Mouse (Mus musculus): ENCODE data around the gene Ppp1r13l.

The Ppp1r13l gene

DNA sequence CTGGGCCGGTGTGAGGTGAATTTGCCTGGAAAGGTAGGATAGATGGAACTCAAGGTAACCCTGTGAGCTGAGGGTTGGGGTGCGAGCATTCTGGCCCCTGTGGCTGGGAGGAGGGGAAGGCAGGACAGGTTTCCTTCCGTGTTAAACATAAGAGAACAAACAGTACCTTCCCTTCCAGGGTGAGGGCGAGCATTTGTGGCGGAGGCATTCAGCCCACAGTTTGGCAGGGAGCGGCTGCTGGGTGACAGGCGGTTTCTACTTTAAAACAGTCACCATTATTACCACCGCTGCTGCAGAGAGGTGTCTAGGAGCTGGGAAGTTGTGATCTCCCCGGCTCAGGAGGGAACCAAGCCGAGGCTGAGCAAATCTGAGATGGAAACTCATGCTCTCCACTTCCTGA is 22.4 kb upstream of the Ppp1r13l start:
- in situ Hi-C loops (cut with MboI): no loop called here

DNA sequence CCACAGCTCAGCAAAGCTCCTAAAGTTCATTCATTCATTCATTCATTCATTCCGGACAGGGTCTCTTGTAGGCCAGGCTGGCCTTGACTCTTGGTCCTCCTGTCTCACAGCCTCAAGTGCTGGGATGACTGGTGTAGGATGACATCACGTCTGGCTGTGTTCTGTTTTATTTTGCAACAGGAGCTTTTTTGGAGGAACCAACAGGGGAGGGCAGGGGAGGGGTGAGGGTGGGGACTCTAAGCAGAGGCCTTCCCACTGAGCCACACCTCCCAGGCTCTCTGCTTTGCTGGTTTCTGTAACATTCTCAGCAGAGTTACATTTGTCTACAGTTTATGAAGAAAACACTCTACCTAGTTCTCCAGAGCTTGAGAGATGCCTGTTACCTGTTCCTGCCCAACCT is 21.5 kb upstream of the Ppp1r13l start:
- in situ Hi-C loops (cut with MboI): no loop called here

DNA sequence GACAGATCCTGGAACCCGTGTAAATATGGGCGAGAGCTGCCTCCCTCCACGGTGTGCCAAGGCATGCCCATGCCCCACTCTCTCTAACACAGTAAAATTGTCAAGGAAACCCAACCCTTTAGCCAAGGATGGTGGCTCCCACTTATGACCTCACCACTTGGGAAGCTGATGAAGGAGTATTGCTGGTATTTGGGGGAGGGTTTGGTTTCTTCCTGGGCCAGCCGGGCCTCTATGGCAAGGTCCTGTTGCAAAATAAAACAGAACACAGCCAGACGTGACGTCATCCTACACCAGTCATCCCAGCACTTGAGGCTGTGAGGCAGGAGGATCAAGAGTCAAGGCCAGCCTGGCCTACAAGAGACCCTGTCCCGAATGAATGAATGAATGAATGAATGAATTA is 21.0 kb upstream of the Ppp1r13l start:
- in situ Hi-C loops (cut with MboI): no loop called here

DNA sequence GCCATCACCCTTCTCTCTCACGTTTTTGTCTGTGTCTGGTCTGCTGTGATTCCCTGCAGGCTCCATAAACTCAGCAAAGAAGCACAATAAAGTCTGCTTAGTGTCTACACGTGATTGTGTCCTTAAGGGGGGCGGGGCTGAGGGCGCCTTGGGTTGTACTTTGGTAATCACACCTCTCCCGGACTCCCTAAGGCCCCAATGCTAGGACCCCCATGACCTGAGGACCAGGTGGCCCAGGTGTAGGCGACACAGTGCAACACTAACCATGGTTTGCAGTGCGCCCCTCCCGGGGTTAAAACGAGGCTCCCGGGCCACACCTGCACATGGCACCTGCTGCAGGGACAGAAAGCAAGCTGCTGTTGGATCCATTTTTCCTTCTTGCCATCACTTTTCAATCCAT is 18.3 kb upstream of the Ppp1r13l start:
- in situ Hi-C loops (cut with MboI): loop anchor here (5.0 kb wide), 1 partner anchor 34 kb away; no protein-coding TSS in a partner anchor

DNA sequence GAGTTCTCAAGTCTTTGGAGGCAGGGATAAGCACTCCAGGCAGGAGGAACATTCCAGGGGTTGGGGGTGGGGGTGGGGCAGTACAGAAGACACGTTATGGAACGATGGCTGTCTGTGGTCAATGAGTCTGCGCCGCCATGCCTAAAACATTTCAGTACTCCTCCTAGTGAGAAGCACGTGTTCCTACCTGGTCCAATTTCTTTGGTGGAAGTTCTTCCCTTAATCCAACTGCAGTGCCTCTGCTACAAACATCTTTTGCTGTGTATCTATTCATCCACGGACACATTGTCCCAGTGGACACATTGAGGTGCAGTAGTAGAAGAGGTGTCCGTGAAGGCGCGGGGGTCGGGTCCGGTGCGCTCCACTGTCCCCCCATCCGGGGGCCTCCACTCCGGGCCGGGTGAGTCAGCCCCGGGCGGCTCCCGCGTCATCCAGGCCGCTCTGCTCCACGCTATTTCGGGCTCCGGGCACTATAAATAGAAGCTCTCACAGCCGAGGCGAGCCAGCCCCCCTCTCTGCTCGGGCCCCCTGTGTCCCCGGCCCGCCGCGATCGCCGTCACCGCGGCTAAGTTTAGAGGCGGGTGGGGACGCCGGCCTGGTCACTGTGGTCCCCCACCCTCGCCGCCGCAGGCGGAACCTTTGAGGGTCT is 17.7 kb upstream of the Ppp1r13l start:
- in situ Hi-C loops (cut with MboI): loop anchor here (5.0 kb wide), 1 partner anchor 35 kb away; no protein-coding TSS in a partner anchor

DNA sequence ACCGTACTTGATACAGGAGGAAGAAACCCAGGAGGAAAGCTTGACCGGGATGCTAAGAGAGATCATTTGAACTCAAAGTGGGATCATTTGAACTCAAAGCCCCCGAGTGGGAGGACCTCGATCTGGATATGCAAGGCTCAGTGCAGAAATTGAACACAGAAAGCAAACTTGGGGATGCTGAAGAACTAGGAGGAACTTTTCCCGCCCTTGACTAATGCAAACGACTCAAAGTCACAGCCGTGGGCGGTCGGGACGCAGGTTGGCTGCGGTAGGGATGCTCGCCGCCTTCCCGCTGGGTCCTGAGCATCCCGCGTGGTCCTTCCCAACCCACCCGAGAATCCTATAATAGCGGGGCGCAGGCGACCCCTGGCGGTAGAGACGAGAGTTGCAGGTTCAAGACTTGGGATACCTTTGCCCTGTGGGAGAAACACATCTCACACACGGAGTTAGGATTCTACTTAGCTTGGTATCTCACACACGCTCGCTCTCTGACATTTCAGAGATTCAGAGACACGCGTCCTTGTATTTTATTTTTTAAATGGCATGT is 17.0 kb upstream of the Ppp1r13l start:
- in situ Hi-C loops (cut with MboI): loop anchor here (5.0 kb wide), 1 partner anchor 35 kb away; no protein-coding TSS in a partner anchor

DNA sequence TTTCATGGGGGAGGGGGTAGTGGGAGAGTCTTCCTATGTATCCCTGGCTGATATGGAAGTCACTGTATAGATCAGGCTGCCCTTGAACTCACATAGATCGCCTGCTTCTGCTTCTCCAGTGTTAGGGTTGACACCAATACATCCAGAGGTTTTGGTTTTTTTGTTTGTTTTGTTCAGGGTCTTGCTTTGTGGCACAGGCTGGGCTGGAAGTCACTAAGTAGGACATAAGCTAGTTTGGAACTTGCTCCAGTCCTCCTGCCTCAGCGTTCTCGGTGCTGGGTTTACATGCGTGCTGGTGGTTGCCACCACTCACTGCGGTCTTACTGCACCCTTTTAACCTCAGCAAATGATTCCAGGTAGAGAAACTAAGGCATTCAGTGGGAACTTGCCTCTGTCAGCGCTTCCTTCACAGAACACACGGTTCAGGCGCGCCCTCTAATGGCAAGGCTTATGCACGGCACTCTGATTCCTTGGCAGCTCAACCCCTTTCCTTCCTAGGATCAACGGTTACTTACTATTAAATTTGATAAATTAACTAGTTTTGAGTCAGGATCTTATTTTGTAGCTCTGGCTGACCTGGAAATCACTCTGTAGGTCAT is 16.2 kb upstream of the Ppp1r13l start:
- in situ Hi-C loops (cut with MboI): loop anchor here (5.0 kb wide), 1 partner anchor 36 kb away; no protein-coding TSS in a partner anchor

DNA sequence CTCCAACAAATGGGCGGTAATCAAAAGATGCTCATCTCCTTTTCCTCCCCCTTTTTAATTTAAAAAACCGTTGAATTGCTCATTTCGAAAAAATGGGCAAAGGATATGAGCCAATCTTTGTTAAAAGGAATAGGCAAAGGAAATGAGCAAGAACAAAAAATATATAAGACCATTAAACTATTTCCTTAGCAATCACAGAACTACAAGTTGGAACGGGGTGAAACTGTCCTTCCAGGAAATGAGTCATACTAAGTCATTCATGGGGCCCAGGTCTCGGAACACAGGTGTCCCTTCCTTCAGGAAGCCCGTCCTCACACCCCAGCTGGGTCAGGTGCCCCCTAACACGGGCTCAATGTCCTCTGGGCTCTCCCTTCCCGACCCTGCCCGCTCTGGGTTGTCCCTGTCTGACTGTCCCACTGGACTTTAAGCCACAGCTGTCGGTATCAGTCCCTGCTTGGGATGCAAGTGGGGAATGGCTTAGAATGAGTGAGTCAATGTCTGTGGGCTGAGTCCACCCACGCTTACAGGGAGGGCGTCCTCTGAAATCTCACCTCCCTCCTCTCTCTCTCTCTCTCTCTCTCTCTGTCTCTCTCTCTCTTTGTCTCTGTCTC is 15.2 kb upstream of the Ppp1r13l start, which contains the start of gene Ercc1:
Gene Ercc1 (plus strand): TSS at position 542 of the 611 bp plus-strand sequence.
- in situ Hi-C loops (cut with MboI): loop anchor here (5.0 kb wide), 1 partner anchor 37 kb away; no protein-coding TSS in a partner anchor

DNA sequence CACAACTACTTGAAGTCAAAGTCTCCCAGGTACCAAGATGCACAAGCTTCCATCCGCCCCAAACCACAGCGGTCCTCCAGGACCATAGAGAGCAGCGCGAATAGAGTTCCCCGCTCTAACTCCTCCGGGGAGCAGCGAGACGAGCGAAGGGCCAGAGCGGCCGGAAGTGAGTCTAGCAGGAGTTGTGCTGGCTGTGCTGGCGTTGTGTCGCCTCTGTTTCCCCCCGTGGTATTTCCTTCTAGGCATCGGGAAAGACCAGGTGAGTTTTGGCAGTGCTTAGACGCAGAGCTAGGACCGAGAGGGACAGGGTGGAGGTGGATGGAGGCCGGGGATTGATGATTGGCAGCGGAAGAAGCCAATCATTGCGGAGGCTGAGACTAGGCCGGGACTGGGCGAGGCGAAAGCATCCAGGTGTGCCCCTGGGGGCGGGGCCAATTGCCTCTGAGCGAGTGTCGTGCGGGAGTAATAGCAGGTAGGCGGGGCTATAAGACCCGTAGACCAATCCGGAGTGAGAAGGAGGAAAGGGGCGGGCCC is 14.5 kb upstream of the Ppp1r13l start:
- in situ Hi-C loops (cut with MboI): loop anchor here (5.0 kb wide), 1 partner anchor 38 kb away; no protein-coding TSS in a partner anchor

DNA sequence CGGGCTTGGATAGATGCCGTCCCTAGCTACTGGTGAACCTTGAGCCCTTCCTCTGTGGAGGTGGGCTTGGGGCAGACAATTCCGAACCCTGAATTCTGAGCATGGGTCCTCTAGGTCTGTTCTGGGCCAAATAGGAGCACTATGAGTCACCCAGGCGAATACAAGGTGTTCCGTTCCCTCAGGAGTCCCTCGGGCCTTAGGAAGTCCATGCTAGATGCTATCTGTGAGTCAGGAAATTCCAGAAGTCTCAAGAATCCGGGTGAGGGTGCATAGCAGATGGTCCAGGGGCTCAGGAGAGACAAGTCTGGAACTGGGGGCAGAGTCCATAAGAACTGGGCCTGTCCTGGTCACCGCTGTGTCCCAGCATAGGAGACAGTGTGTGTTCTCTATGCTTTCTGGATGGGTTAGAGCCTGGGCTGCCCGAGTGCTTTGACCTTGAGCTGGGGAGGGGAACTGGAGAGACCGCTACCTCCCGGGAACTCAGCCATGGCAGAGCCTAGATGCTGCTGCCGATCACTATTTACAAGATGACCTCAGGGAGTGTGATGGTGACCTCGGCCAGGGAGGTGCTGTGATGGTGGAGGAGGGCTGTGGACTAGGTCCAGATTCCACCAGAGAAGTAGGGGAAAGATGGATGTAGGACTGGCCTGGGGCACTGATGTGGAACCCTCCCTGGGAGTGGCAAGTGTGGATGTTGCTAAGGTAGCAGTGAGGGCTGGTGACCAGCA is 10.2 kb upstream of the Ppp1r13l start:
- in situ Hi-C loops (cut with MboI): no loop called here

DNA sequence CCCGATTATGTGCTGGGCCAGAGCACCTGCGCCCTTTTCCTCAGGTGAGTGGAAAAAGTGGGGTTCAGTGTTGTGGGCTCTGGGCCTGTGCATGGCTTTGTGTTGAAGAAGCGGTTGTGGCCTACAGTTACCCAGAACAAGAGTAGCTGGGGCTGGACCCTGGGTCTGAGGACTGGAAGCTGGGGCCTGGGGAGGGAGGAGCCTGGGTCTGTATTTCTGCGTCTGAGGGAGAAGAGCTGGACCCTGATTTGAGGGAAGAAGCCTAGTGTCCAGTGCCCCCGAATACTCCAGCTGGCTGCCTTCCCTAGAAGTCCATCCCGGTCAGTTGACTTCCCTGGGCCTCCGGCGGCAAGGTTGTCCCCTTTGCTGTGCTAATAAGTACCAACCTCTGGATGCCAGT is 9.3 kb upstream of the Ppp1r13l start:
- in situ Hi-C loops (cut with MboI): no loop called here

DNA sequence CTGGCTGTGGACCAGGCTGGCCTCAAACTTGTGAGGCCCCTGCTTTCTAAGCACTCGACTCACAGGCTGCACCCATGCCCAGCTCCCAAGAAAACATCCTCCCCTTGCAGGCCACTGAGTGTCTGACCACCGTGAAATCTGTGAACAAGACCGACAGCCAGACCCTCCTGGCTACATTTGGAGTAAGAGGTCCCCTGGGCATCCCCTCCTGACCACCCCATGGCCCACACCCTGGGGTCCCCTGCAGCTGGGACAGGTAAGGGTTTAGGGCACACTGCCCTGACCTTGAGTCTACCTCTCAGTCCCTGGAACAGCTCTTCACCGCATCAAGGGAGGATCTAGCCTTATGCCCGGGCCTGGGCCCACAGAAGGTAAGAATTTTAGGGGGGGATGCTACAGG is 4.6 kb upstream of the Ppp1r13l start:
- in situ Hi-C loops (cut with MboI): no loop called here

DNA sequence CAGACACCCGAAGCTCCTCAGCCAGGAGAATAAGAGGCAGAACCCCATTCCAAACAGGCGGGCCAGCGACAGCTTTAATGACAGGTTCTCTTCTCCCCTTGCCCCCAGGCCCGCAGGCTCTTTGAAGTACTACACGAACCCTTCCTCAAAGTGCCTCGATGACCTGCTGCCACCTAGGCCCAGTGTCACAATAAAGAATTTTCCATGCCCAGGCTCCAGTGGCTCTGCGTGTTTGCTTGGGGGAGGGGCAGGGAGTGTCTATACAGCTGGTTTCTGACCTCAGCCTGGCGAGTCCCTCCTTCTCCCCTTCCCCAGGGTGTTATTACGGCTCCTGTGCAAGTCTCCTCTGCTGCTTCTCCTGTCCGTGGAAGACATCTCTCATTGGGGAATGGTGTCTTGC is 3.2 kb upstream of the Ppp1r13l start:
- in situ Hi-C loops (cut with MboI): no loop called here

DNA sequence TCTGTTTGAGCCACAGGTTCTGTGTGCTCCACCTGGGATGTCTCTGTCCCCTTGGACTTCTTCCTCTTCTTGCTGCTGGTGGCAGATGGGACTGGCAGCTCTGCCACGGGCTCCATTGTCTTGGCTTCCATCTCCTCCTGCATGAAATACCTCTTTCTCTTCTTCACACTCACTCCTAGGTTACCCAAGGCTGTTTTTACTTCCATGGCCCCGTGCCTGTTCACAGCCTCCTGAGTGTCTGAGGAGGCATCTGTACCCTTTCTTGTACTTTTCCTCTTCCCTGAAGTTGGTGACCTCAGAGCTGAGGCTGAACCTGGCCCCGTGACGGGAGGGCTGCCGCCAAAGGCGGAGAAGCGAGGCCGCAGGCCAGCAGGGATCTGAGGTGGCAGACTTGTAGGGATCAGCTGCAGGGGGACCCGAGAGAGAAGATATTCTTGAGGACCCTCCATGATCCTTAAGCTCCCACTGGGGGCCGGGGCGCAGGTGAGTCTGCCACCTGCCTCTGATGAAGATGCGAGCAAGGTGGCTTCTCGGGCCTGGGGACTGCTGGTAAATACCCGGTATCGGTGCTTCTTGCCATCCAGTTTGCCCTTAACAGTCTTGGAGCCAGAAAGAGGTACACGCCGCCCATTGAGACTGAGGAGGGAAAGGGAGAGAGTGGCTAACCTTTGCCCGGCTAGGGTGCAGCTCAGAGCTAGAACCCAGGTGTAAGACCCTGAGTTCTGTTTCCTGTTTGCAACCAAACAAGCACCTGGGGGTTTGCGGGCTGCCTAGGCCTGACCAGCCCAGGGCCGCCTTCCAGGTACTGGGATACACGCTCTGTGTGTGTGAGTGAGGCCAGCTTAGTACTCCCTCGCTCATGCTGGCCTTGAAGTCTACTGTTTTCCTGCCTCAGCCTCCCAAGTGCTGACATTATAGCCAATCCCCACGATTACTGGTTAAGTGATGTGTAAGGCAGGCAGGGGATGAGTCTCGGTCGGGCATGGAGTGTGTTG is 1.9 kb upstream of the Ppp1r13l start:
- in situ Hi-C loops (cut with MboI): no loop called here

DNA sequence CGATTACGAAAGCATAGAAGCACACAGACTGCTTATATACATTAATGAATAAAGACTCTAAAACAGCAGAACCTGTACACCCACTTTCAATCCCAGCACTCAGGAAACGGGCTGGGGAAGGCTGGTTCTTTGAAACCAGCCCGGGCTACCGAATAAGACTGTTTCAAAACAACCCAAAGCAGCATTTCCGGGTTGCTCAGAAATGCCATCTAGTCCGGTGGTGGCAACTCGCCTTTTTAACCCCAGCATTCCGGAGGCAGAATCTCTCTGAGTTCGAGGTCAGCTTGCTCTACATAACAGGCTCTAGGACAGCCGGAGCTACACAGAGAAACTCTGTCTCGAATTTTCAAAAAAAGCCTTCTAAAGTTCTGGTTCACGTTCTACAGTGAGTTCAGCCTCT is 915 bp upstream of the Ppp1r13l start:
- in situ Hi-C loops (cut with MboI): no loop called here

DNA sequence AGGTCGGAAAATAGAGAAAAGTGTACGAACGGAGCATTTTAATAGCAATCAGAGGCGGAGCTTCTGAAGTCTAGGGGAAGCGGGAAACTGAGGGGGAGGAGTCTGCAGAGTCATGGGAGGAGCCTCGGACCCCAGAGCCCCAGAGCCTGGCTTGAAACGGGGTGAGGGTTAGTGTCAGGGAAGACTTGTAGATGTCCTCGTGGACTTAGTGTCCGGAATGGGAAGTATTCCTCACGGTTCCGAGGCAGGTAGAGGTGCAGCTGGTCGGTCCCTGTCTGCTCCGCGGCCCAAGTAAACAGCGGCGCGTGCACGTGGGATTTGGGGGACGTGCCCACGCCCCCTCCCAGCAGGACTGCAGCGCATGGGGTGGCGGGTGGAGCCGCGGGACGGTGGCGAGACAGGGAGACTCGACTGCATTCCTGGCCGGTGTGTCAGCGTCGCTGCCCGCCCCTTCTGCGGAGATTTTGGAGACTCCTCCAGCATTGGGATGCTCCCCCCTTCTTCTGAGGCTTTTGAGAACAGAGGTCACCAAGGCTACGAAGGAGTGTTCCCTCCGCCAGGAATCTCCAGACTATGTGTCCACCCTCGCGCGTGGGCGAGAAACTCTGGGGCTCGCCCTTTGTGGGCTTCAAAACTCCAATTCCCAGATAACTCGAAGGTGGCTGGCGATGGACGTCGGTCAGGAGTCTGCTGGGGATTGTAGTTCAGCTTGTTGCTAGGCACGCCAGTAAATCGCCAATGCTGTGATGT is 518 bp downstream of the Ppp1r13l start:
- in situ Hi-C loops (cut with MboI): no loop called here

DNA sequence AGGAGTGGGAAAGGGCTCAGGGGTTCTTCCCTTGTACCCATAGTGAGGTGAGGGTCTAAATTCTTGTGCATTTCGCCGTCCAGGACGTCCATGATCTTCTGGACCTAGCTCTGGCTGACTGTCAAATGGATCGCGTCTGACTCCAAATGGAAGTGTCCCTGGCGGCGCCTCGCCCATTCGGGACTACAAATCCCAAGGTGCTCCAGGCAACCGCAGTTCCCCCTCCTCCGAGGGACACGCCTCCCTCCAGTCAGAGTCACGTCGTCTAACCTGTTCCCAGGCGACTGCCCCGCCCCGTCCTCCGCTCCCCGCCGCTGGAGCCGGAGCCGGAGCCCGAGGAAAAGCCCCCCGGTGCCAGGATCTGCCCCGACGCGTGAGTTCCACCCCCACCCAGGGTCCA is 1.4 kb downstream of the Ppp1r13l start:
- in situ Hi-C loops (cut with MboI): no loop called here

DNA sequence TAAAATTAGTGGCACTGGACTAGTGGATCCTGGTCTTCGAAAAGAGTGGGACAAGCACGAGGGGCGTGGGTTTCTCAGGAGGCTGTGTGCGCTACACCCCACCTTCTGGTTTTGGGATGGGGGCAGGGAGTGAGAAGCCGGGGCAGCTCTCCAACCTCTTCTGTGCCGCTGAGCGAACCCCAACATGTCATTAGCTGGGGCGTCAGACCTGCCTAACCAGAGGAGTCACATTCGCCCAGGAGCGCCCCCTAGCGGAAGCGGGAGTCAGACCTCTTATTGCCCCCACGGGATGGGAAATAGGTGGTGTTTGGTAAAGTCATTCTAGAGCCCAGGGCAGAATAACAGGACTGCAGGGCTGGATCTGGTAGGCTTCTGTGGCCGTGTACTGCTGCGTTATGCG is 2.2 kb downstream of the Ppp1r13l start:
- in situ Hi-C loops (cut with MboI): no loop called here

DNA sequence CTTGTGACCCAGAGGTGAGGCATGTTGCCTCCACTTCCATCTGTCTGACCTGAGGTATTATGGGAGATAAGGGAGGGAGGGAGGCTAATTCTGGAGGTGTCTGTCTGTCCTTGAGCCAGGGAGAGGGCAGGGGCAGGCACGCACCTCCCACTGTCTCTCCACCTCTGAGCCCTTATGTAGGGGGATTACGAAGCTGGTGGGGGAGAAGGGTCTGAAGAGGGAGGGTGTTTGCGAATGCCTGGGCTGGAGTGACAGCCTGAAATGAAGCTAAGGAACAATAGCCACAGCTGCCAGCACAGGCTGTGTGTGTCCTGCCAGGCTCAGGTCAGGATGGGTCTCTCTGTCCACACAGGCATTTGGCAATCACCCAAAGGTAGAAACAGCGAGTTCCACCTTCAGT is 2.7 kb downstream of the Ppp1r13l start:
- in situ Hi-C loops (cut with MboI): no loop called here

DNA sequence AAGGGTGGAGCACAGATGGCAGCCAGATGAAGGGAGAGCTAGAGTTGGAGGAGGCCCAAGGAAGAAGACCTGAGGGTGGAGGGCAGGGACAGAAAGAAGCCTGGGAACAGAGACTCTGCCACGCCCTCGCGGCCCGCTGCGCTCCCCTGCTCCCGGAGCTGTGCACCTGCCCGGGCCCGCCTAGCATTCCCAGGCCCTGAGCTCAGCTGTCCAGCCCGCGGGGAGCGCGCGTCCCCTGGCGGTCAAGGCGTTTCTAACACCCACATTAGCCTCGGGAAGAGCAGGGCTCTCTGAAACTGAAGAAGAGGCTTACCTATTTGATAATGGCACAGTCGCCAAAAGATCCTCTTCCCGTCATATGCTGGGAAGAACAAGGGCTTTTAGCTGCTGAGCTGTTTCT is 4.3 kb downstream of the Ppp1r13l start:
- in situ Hi-C loops (cut with MboI): no loop called here
